Mouse (Mus musculus) brain, embryonic 14.5 days (tissue): Measurements from ENCODE around the gene Scimp. TPM values are rescaled to one million over a fixed set of nuclear protein-coding genes. Genes with fewer than 3 reads are reported as not detected.

Source experiments
- DNase-seq: peaks from one replicate; pipeline ENCODE4 v3.0.0-alpha.2; 2011; ENCODE audit warnings: low read depth
- CTCF ChIP-seq: fragments of 200-500 bp; IDR thresholded peaks from 2 replicates; pipeline ENCODE4 v1.5.1; 2012; ENCODE audit warnings: inconsistent platforms, mild to moderate bottlenecking, moderate library complexity, borderline replicate concordance; ENCODE audit not compliant: insufficient read depth, insufficient read length; ENCODE audit errors: extremely low read depth
- POLR2A ChIP-seq: fragments of 200-500 bp; IDR thresholded peaks from 2 replicates; pipeline ENCODE4 v1.6.1; 2012; ENCODE audit warnings: mild to moderate bottlenecking, inconsistent platforms, borderline replicate concordance; ENCODE audit not compliant: poor library complexity, insufficient read depth, insufficient read length, severe bottlenecking; ENCODE audit errors: extremely low read depth
- polyA plus RNA-seq: library from polyadenylated mRNA; depleted of rRNA; stranded (reverse); fragments of >200 nt; gene quantifications from 2 replicates; pipeline ENCODE4 v1.2.3, GENCODE M21; 2012; rRNA removed

Gene Scimp
- polyA plus RNA-seq, 1 experiment: not detected

- TF ChIP-seq POLR2A: no peak
- TF ChIP-seq CTCF: no peak
- no peak for DNase-seq
Observed at GRCm38 (mm10) chr11:70741603-70742002, 70.8 kb downstream of the Scimp start.

Other genes starting within 250 kb of the Scimp start
- gene Mink1, start 249.7 kb downstream of the Scimp start, polyA plus RNA-seq: 94.3 and 99.5 TPM in 2 replicates
- gene 4930544D05Rik, start 196.7 kb downstream of the Scimp start, polyA plus RNA-seq: not detected in 2 replicates
- gene Chrne, start 193.4 kb downstream of the Scimp start, polyA plus RNA-seq: 0.16 TPM in 1 of 2 replicates, not detected in the other
- 0.06 and 0.30 TPM in 2 replicates for gene Gp1ba, start 173.5 kb downstream of the Scimp start, polyA plus RNA-seq
- 91.1 and 127 TPM in 2 replicates for gene Rnf167, start 165.4 kb downstream of the Scimp start, polyA plus RNA-seq
- gene Slc25a11, start 165.1 kb downstream of the Scimp start, polyA plus RNA-seq: 129 and 149 TPM in 2 replicates
- gene Pfn1, start 157.9 kb downstream of the Scimp start, polyA plus RNA-seq: 419 and 479 TPM in 2 replicates
- gene Eno3, start 155.4 kb downstream of the Scimp start, polyA plus RNA-seq: 23.0 and 24.1 TPM in 2 replicates
- 56.3 and 76.0 TPM in 2 replicates for gene Spag7, start 143.2 kb downstream of the Scimp start, polyA plus RNA-seq
- 17.7 and 25.2 TPM in 2 replicates for gene Camta2, start 124.5 kb downstream of the Scimp start, polyA plus RNA-seq
- 0.61 and 0.72 TPM in 2 replicates for gene Inca1, start 112.4 kb downstream of the Scimp start, polyA plus RNA-seq
- 15.7 and 23.0 TPM in 2 replicates for gene Kif1c, start 112.0 kb downstream of the Scimp start, polyA plus RNA-seq
- gene Zfp3, start 48.4 kb downstream of the Scimp start, polyA plus RNA-seq: 5.8 and 7.7 TPM in 2 replicates
- gene Rabep1, start 32.2 kb upstream of the Scimp start, polyA plus RNA-seq: 20.3 and 33.9 TPM in 2 replicates
- 95.9 and 119 TPM in 2 replicates for gene Nup88, start 157.4 kb upstream of the Scimp start, polyA plus RNA-seq
- 48.1 and 69.5 TPM in 2 replicates for gene Rpain, start 157.6 kb upstream of the Scimp start, polyA plus RNA-seq
- 116 and 141 TPM in 2 replicates for gene C1qbp, start 170.4 kb upstream of the Scimp start, polyA plus RNA-seq
- gene Dhx33, start 191.9 kb upstream of the Scimp start, polyA plus RNA-seq: 27.9 and 28.1 TPM in 2 replicates
- gene Mis12, start 207.0 kb upstream of the Scimp start, polyA plus RNA-seq: 17.9 and 20.9 TPM in 2 replicates
- gene Derl2, start 207.3 kb upstream of the Scimp start, polyA plus RNA-seq: 27.2 and 31.4 TPM in 2 replicates
- 490 and 561 TPM in 2 replicates for gene 6330403K07Rik, start 220.9 kb upstream of the Scimp start, polyA plus RNA-seq